Mouse (Mus musculus): ENCODE results near the gene Trp53rkb. TPM values are rescaled to one million over a fixed set of nuclear protein-coding genes. Genes with fewer than 3 reads are reported as not detected.

Gene Trp53rkb
- polyA plus RNA-seq (2014; fragmentation: Illumina TruSeq; extraction: RNeasy Lipid Tissue Mini Kit (QIAGEN cat#74804); ENCODE audit: low replicate concordance): 0.33 TPM

GRCm38 (mm10) chr2:166792355-166792754 is at the start of gene Trp53rkb:
Gene Trp53rkb (plus strand): TSS chr2:166792531.

GRCm38 (mm10) chr2:166805250-166806172 is 13.2 kb downstream of the Trp53rkb start, which contains the start of gene Arfgef2:
Gene Arfgef2 (plus strand): TSS chr2:166805588.

Other genes with a start within 250 kb of the Trp53rkb start
- 2.5 TPM for gene Prex1, start 78.7 kb upstream of the Trp53rkb start, polyA plus RNA-seq (2014; fragmentation: Illumina TruSeq; extraction: RNeasy Lipid Tissue Mini Kit (QIAGEN cat#74804); ENCODE audit: low replicate concordance)
- gene Arfgef2, start 13.1 kb downstream of the Trp53rkb start, polyA plus RNA-seq (2014; fragmentation: Illumina TruSeq; extraction: RNeasy Lipid Tissue Mini Kit (QIAGEN cat#74804); ENCODE audit: low replicate concordance): 16.5 TPM
- gene Cse1l, start 113.5 kb downstream of the Trp53rkb start, polyA plus RNA-seq (2014; fragmentation: Illumina TruSeq; extraction: RNeasy Lipid Tissue Mini Kit (QIAGEN cat#74804); ENCODE audit: low replicate concordance): 151 TPM
- gene Stau1, start 203.8 kb downstream of the Trp53rkb start, polyA plus RNA-seq (2014; fragmentation: Illumina TruSeq; extraction: RNeasy Lipid Tissue Mini Kit (QIAGEN cat#74804); ENCODE audit: low replicate concordance): 24.7 TPM
- 4.5 TPM for gene Ddx27, start 222.7 kb downstream of the Trp53rkb start, polyA plus RNA-seq (2014; fragmentation: Illumina TruSeq; extraction: RNeasy Lipid Tissue Mini Kit (QIAGEN cat#74804); ENCODE audit: low replicate concordance)

Data from small intestine, adult 10 weeks (tissue).